Mouse (Mus musculus) gastrocnemius, adult 18-20 months (tissue): ENCODE results near the gene Tas2r119. TPM values are rescaled to one million over a fixed set of nuclear protein-coding genes. Genes with fewer than 3 reads are reported as not detected.
"Not testable (repeated sequence)": the region's sequence is repeated elsewhere in the genome, so short reads cannot be mapped to it uniquely, and the experiment has no call there.

Experiments used
- DNase-seq: peaks from one replicate; pipeline ENCODE4 v3.0.0; 2021; ENCODE audit warnings: low spot score
- long read RNA-seq, 2 experiments: library from polyadenylated mRNA; stranded (forward); transcript quantifications; one replicate each; pipeline ENCODE4 v2.0.0; 2021
- total RNA-seq, 2 experiments: library from RNA; stranded (reverse); gene quantifications; 2 replicates each; pipeline ENCODE4 v1.2.3; 2021

Tas2r119 gene
- total RNA-seq, result not detected
- long read RNA-seq, experiment 1, result 0 reads
- long read RNA-seq, experiment 2, result 0 reads

- DNase-seq, result no peak
Measured at GRCm38 (mm10) chr15:32176989-32177388, at the start of gene Tas2r119. Tas2r119 (plus strand) TSS chr15:32177289.

- DNase-seq, result no peak
Measured at GRCm38 (mm10) chr15:32132315-32132714, 44.8 kb upstream of the Tas2r119 start.

GRCm38 (mm10) chr15:32141657-32142056 lies 35.4 kb upstream of the Tas2r119 start:
- no peak for DNase-seq

- DNase-seq, result no peak
Measured at GRCm38 (mm10) chr15:32144269-32144668, 32.8 kb upstream of the Tas2r119 start.

GRCm38 (mm10) chr15:32153404-32153803 lies 23.7 kb upstream of the Tas2r119 start:
- no peak for DNase-seq

- DNase-seq, result no peak
Measured at GRCm38 (mm10) chr15:32153857-32154449, 23.1 kb upstream of the Tas2r119 start.

GRCm38 (mm10) chr15:32156126-32156525 lies 21.0 kb upstream of the Tas2r119 start:
- no peak for DNase-seq

GRCm38 (mm10) chr15:32160281-32160680 lies 16.8 kb upstream of the Tas2r119 start:
- DNase-seq, result no peak

GRCm38 (mm10) chr15:32171764-32172163 lies 5.3 kb upstream of the Tas2r119 start:
- DNase-seq, result no peak

GRCm38 (mm10) chr15:32172175-32172987 lies 4.7 kb upstream of the Tas2r119 start:
- no peak for DNase-seq

GRCm38 (mm10) chr15:32172988-32173329 lies 4.1 kb upstream of the Tas2r119 start:
- no peak for DNase-seq

- no peak for DNase-seq
Measured at GRCm38 (mm10) chr15:32180010-32180725, 3.1 kb downstream of the Tas2r119 start.

- no peak for DNase-seq
Measured at GRCm38 (mm10) chr15:32182026-32182425, 4.9 kb downstream of the Tas2r119 start.

- no peak for DNase-seq
Measured at GRCm38 (mm10) chr15:32184964-32185363, 7.9 kb downstream of the Tas2r119 start.

- no peak for DNase-seq
Measured at GRCm38 (mm10) chr15:32189879-32190278, 12.8 kb downstream of the Tas2r119 start.

- no peak for DNase-seq
Measured at GRCm38 (mm10) chr15:32190436-32190835, 13.3 kb downstream of the Tas2r119 start.

GRCm38 (mm10) chr15:32192948-32193347 lies 15.9 kb downstream of the Tas2r119 start:
- no peak for DNase-seq

GRCm38 (mm10) chr15:32198076-32198475 lies 21.0 kb downstream of the Tas2r119 start:
- no peak for DNase-seq

- DNase-seq, result no peak
Measured at GRCm38 (mm10) chr15:32198561-32198960, 21.5 kb downstream of the Tas2r119 start.

- no peak for DNase-seq
Measured at GRCm38 (mm10) chr15:32203242-32203641, 26.2 kb downstream of the Tas2r119 start.

GRCm38 (mm10) chr15:32204908-32205307 lies 27.8 kb downstream of the Tas2r119 start:
- DNase-seq, result no peak

- not testable (repeated sequence) for DNase-seq
Measured at GRCm38 (mm10) chr15:32214687-32215086, 37.6 kb downstream of the Tas2r119 start.
